In genomic region chr8:124897386-124898250, GRCm38 (mm10) we compare ENCODE assay signal across 7 mouse cellular contexts. TPM values are rescaled to one million over a fixed set of nuclear protein-coding genes. Genes with fewer than 3 reads are reported as not detected.
DNase-seq lines count a peak whose midpoint lies in the region; ATAC-seq lines count a peak whose summit lies in the region.

Gene Exoc8 (minus strand): TSS chr8:124897705.
Gene Sprtn (plus strand): TSS chr8:124897886.

- WGBS in embryonic facial prominence, embryonic 12.5 days, result under 1% methylated on average over 114 of the region's 114 CpGs
- WGBS in limb, embryonic 11.5 days, result under 1% methylated on average over 112 of the region's 114 CpGs
- under 1% methylated on average over 114 of the region's 114 CpGs for WGBS in midbrain, embryonic 14.5 days

- peak; percentile 98 for DNase-seq in adrenal gland, postnatal 25 days
- peak; percentile 100 for DNase-seq in heart, adult 11 months
- peak; percentile 97 for DNase-seq in kidney, adult 18-20 months
- DNase-seq in limb, embryonic 11.5 days (ENCODE audit: low spot score), result peak; percentile 98
- DNase-seq in midbrain, embryonic 14.5 days, result peak; percentile 99
- DNase-seq in spleen, adult 18-20 months, result peak; percentile 97 to 98

- peaks cover 48% of the 10 kb centered on the region for H3K36me3 ChIP-seq in embryonic facial prominence, embryonic 12.5 days
- peaks cover 9% of the 10 kb centered on the region; the same call in 1 of the 2 replicates for H3K36me3 ChIP-seq in limb, embryonic 11.5 days (ENCODE audit: control insufficient read depth, insufficient read depth, low read length)
- peaks cover 55% of the 10 kb centered on the region for H3K36me3 ChIP-seq in midbrain, embryonic 14.5 days (ENCODE audit: control insufficient read depth, insufficient read depth, low read length)

- peak within 1 kb of the TSS; percentile 97 for H3K4me2 ChIP-seq in embryonic facial prominence, embryonic 12.5 days (replicated peaks)
- peak within 1 kb of the TSS; percentile 81 for H3K4me2 ChIP-seq in limb, embryonic 11.5 days (ENCODE audit: low read depth, severe bottlenecking)
- peak within 1 kb of the TSS; percentile 96 for H3K4me2 ChIP-seq in midbrain, embryonic 14.5 days (ENCODE audit: low read length)

- no peaks in the 10 kb centered on the region for H3K9me3 ChIP-seq in embryonic facial prominence, embryonic 12.5 days
- no peaks in the 10 kb centered on the region for H3K9me3 ChIP-seq in limb, embryonic 11.5 days (ENCODE audit: control insufficient read depth, low read length)
- no peaks in the 10 kb centered on the region for H3K9me3 ChIP-seq in midbrain, embryonic 14.5 days (ENCODE audit: control insufficient read depth, low read length)

- peak within 1 kb of the TSS; percentile 76 for H3K27ac ChIP-seq in embryonic facial prominence, embryonic 12.5 days
- no peak within 1 kb of the TSS; the same call in 1 of the 2 replicates for H3K27ac ChIP-seq in limb, embryonic 11.5 days (replicated peaks; ENCODE audit: low read depth, low read length)
- H3K27ac ChIP-seq in midbrain, embryonic 14.5 days (replicated peaks; ENCODE audit: low read depth, low read length), result peak within 1 kb of the TSS; percentile 83

- peaks cover 28% of the 10 kb centered on the region for H3K4me1 ChIP-seq in embryonic facial prominence, embryonic 12.5 days
- peaks cover 11% of the 10 kb centered on the region for H3K4me1 ChIP-seq in limb, embryonic 11.5 days (ENCODE audit: control insufficient read depth, insufficient read depth, low read length)
- H3K4me1 ChIP-seq in midbrain, embryonic 14.5 days (ENCODE audit: control insufficient read depth, insufficient read depth, low read length), result peaks cover 24% of the 10 kb centered on the region

- peak within 1 kb of the TSS; percentile 87 for H3K4me3 ChIP-seq in embryonic facial prominence, embryonic 12.5 days
- peak within 1 kb of the TSS; percentile 86 for H3K4me3 ChIP-seq in limb, embryonic 11.5 days (ENCODE audit: low read depth, low read length)
- H3K4me3 ChIP-seq in midbrain, embryonic 14.5 days (replicated peaks; ENCODE audit: low read depth, low read length), result peak within 1 kb of the TSS; percentile 85

- H3K9ac ChIP-seq in embryonic facial prominence, embryonic 12.5 days, result peak within 1 kb of the TSS; percentile 90
- peak within 1 kb of the TSS; percentile 66 for H3K9ac ChIP-seq in limb, embryonic 11.5 days (ENCODE audit: low read length)
- H3K9ac ChIP-seq in midbrain, embryonic 14.5 days (replicated peaks; ENCODE audit: low read length), result peak within 1 kb of the TSS; percentile 79

- peak; percentile 85 for ATAC-seq in embryonic facial prominence, embryonic 12.5 days (ENCODE audit: insufficient number of reproducible peaks, insufficient read depth, low FRiP score, low TSS enrichment)
- peak; percentile 82 for ATAC-seq in limb, embryonic 11.5 days (ENCODE audit: insufficient number of reproducible peaks, low FRiP score, low TSS enrichment, low read depth)
- ATAC-seq in midbrain, embryonic 14.5 days (ENCODE audit: low FRiP score, low TSS enrichment), result peak; percentile 92

- no peaks in the 10 kb centered on the region for H3K27me3 ChIP-seq in embryonic facial prominence, embryonic 12.5 days
- no peaks in the 10 kb centered on the region for H3K27me3 ChIP-seq in limb, embryonic 11.5 days (ENCODE audit: control insufficient read depth, insufficient read depth, low read length)
- no peaks in the 10 kb centered on the region for H3K27me3 ChIP-seq in midbrain, embryonic 14.5 days (ENCODE audit: control insufficient read depth, insufficient read depth, low read length)

RNA-seq across cellular contexts. Expression of gene Exoc8, which starts in this region (rescaled TPM):
- total RNA-seq in adrenal gland, postnatal 25 days (2021), result 25.2 and 27.7 TPM in 2 replicates
- polyA plus RNA-seq in embryonic facial prominence, embryonic 12.5 days (2016; fragmentation: Nextera tagmentation; extraction: Ambion mirVana), result 14.6 TPM in 2 replicates
- polyA plus RNA-seq in limb, embryonic 11.5 days (2014; fragmentation: Nextera tagmentation; extraction: Ambion mirVana), result 7.0 and 8.1 TPM in 2 replicates
- 13.0 and 13.2 TPM in 2 replicates for polyA plus RNA-seq in midbrain, embryonic 14.5 days (2014; fragmentation: Nextera tagmentation; extraction: Ambion mirVana)

RNA-seq across cellular contexts. Expression of gene Sprtn, which starts in this region (rescaled TPM):
- total RNA-seq in adrenal gland, postnatal 25 days (2021), result 19.7 and 24.1 TPM in 2 replicates
- polyA plus RNA-seq in embryonic facial prominence, embryonic 12.5 days (2016; fragmentation: Nextera tagmentation; extraction: Ambion mirVana), result 12.7 and 13.3 TPM in 2 replicates
- 8.9 and 9.3 TPM in 2 replicates for polyA plus RNA-seq in limb, embryonic 11.5 days (2014; fragmentation: Nextera tagmentation; extraction: Ambion mirVana)
- polyA plus RNA-seq in midbrain, embryonic 14.5 days (2014; fragmentation: Nextera tagmentation; extraction: Ambion mirVana), result 9.8 and 11.7 TPM in 2 replicates
